Mouse (Mus musculus): ENCODE measurements at regions not wholly inside any gene's neighbourhood (a gene's known extent, or its start where the extent isn't known, plus 50 kb on each side); places are given as distances from the start of the nearest gene placed in this dataset.

DNA sequence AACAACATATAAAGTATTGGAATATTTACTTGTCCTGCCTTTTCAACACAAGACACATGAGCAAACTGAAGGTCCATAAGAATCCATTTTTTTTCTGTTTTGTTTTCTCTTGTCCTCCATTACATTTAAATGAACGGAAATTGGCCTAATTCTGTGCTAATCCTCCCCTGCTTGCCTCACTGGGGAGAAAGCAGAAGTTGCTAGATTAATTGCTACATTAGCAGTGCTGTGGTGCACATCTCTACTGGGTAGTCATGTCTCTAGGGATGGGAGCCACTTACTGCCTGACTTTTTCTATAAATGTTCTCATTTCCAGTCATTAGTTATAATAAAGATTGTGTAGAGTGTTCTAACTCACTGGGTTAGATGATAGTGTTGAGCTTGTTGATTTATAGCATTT, 484.0 kb upstream of the Cblb start:
- no peak for TF ChIP-seq CTCF (IDR thresholded peaks at IDR 0.05)
- TF ChIP-seq EP300 (IDR thresholded peaks at IDR 0.05): no peak

Data from lung, postnatal 0 days (tissue).